Mouse (Mus musculus): Measurements from ENCODE around the gene Prdm10.

Prdm10 gene

GRCm38 (mm10) chr9:31304358-31304757, 24.0 kb downstream of the Prdm10 start:
- DNase-seq (ENCODE audit: low read depth): no peak

- DNase-seq (ENCODE audit: low read depth): no peak
These were observed 24.8 kb downstream of the Prdm10 start for GRCm38 (mm10) chr9:31305117-31305516.

DNA sequence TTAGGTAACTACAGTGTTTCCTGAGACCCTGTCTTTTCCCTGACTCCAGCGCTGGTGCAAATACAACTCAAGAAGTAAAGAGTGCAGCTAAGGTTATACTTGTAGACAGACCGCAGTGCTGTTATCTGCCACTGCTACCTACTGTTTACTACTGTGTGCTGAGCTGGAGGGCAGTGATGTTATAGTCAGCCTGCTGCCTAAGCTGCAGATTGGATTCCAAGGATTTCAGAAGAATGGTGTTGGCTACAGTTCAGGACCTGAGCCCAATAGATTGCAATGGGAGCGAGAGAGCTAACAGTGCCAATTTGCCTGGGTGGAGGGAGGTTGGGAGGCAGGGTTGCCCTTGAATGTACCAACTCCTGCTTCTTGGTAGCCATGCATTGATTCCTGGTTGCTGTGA, 25.5 kb downstream of the Prdm10 start:
- DNase-seq (ENCODE audit: low read depth): no peak

GRCm38 (mm10) chr9:31307232-31307631, 26.9 kb downstream of the Prdm10 start:
- no peak for DNase-seq (ENCODE audit: low read depth)

- DNase-seq (ENCODE audit: low read depth): no peak
These were observed 28.7 kb downstream of the Prdm10 start for GRCm38 (mm10) chr9:31309041-31309440.

DNA sequence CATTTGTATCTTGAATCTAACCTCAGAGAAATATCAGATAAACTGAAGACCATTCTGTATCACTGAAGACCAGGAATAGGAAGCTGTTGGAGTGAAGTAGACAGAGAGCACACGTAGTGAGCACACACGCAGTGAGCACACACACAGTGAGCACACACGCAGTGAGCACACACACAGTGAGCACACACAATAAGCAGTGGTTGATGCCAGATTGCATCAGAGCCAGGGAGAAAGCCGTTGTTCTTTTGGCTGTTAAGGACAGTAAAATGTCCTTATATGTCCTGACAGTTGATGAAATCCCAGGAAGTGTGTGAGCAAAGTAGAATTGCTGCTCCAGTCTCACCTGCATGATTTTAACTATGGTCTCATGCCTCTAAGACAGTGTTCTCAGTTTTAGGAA, 30.3 kb downstream of the Prdm10 start:
- no peak for DNase-seq (ENCODE audit: low read depth)

DNA sequence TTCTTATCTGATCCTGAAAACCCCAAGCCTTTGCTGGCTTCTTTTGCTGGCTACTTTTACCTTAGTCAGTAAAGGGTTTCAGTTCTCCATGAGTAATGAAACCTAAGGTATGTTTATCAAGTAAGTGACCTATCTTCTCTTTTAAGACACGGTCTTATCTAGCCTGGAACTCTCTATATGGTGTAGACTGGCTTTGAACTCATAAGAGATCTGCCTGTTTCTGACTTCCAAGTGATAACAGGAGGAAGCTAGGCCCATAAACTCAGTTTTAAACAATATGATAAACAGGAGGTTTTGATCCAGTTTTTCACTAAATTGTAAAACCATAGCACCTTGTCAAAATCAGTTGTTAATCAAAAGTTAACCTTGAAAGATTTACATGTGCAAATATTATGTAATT, 33.5 kb downstream of the Prdm10 start:
- no peak for DNase-seq (ENCODE audit: low read depth)

GRCm38 (mm10) chr9:31315983-31316382, 35.6 kb downstream of the Prdm10 start:
- no peak for DNase-seq (ENCODE audit: low read depth)

DNA sequence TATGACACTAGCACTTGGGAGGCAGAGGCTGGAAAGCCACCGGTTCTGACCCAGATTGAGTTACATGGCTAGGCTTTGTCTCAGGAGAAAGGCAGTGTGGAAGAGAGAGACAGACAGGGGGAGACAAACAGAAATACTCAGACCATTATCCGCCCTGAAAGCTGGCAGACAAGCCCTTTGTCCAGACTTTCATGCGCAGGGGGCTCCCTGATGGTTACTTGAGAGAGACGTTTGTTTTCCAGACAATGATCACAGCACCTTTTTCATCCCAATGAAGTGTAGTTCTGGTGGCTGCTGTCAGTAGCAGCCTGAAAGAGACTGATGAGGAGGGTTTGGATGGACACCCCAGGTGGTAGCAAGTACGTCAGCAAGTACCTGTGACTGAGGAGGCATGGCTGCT, 38.6 kb downstream of the Prdm10 start:
- no peak for DNase-seq (ENCODE audit: low read depth)

DNA sequence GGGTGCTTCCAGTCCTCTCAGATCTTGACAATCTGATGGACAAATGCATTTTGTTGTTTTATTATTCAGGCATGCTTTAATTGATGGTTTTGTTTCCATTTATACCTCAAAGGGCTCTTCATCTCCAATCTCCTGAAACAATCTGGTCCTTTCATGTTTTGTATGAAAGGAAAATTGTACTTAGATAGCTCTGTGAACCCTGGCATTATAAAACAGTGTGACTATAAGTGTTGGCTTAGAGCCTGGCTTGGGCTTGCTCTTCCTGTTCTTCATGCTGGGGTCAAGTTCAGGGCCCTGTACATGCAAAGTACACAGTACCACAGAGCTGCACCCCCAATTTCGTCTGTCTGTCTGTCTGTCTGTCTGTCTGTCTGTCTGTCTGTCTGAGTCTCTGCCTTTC, 40.4 kb downstream of the Prdm10 start:
- DNase-seq (ENCODE audit: low read depth): no peak

DNA sequence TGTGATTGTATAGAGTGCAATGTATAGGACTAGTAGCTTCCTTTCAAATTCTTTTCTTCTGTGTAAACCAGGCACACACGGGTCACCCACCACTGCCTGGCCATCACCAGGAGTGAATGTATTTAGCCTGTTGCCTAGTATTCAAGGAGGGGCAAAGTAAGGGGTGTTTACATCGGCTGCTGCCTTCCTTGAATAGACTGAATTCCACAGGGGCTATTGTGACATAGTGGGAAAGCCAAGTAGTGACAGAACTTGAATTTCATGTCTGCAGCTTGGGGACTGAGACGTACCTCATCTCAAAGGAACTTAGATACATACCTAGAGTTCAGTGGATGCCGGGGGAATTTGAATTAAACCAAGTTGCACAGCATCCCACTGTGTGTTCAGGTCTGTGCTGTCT, 41.2 kb downstream of the Prdm10 start:
- DNase-seq (ENCODE audit: low read depth): no peak

GRCm38 (mm10) chr9:31322090-31322489, 41.8 kb downstream of the Prdm10 start:
- no peak for DNase-seq (ENCODE audit: low read depth)

DNA sequence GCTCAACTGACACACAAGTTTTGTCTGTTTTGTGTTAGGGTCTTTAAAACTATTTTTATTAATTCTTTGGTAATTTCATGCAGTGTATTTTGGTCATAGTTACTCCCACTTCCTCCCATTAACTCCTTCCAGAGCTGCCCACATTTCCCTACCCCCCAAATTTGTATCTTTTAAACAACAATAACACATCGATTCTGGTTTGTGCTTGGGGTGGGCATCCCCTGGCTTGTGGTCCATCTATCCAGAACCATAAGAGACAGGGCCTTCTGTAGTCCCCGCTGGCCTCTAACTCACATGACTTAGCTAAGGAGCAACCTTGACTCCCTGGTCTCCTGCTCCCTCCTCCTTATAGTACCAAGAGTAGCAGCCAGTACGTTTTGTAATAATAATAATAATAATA, 50.5 kb downstream of the Prdm10 start:
- no peak for DNase-seq (ENCODE audit: low read depth)

DNA sequence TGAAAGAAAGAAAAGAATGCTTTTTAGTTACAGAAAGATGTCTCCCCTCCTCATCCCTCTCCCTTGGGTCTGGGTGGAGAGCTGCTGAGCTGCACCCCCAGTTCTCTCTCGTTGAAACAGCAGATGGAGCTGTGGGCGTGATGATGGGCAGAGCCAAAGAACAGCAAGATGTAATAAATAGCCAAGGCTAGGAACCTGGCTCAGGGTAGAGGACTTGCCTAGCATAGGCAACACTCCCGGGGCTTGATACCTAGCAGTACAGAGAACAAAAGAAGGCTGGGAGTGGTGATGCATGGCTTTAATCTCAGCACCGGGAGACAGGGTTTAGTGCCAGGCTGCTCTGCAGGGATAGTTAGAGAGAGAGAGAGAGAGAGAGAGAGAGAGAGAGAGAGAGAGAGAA, 50.9 kb downstream of the Prdm10 start:
- DNase-seq (ENCODE audit: low read depth): no peak

DNA sequence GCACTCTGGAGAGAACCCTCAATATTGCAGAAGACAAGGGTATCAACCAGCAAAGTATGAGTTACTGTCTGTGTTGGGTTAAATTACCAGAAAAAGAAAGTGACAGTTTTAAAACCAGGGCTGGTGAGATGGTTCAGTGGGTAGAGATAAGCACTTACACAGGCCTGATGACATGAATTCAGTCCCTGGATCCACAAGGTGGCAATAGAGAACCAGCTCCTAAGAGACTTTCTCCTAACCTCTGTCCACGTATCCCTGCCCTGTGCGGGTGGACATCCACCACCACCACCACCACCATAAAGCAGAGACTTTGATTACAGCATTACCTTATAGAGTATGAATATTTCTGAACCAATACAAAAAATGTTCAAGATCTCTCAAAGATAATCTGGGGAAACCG, 51.6 kb downstream of the Prdm10 start:
- DNase-seq (ENCODE audit: low read depth): no peak

GRCm38 (mm10) chr9:31332826-31333225, 52.5 kb downstream of the Prdm10 start:
- DNase-seq (ENCODE audit: low read depth): no peak

GRCm38 (mm10) chr9:31334991-31335390, 54.7 kb downstream of the Prdm10 start:
- DNase-seq (ENCODE audit: low read depth): no peak

DNA sequence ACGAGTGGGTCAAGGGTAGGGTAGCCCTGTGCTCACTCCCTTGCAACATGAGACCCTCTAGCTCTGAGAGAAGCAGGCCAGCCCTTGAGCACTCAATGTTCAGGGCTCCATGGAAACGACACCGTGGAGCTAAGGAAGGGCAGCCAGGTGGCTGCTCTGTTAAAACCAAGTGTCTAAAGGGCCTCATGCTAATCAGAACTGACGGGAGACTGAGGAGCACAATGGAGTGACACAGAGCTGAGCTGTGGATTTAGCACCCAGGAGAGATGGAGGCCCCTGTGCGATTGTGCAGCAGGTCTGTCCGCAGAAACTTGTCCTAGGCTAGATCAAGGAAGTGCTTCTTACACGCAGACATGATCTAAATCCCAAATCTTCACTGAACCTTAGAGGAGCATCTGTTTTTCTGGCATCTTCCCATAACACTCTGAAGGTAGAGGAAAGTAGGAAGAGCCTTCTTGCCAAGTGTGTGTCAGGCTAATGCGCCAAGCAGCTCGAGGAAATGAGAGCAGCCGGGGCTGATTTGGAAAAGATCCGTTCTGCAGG, 64.0 kb downstream of the Prdm10 start:
- no peak for DNase-seq (ENCODE audit: low read depth)

GRCm38 (mm10) chr9:31346575-31347080, 66.3 kb downstream of the Prdm10 start:
- DNase-seq (ENCODE audit: low read depth): no peak

- no peak for DNase-seq (ENCODE audit: low read depth)
These were observed 68.1 kb downstream of the Prdm10 start for GRCm38 (mm10) chr9:31348458-31348857.

GRCm38 (mm10) chr9:31348915-31349314, 68.6 kb downstream of the Prdm10 start:
- DNase-seq (ENCODE audit: low read depth): peak; percentile 28

GRCm38 (mm10) chr9:31352716-31353115, 72.4 kb downstream of the Prdm10 start:
- no peak for DNase-seq (ENCODE audit: low read depth)

DNA sequence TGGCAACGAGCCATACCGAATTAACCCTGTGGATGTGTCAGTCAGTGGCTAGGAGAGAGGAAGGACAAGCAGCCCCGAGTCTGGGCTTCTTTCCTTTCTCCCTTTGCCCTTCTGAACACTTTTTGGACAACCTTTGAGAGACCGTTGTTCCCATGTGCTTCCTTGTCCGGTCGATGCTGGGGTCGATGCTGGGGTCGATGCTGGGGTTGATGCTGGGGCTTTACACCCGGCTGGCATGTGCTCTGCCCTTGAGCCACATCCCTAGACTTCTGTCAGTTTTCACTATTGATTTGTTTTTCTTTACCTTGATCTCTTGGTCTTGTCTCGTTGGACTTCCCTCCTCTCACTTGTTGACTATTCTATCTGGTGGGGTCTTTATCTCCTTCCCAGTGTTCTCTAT, 73.2 kb downstream of the Prdm10 start:
- no peak for DNase-seq (ENCODE audit: low read depth)

GRCm38 (mm10) chr9:31354051-31354450, 73.7 kb downstream of the Prdm10 start:
- DNase-seq (ENCODE audit: low read depth): no peak
